Mouse (Mus musculus) midbrain, embryonic 13.5 days (tissue): Measurements from ENCODE around the gene Pigk. TPM values are rescaled to one million over a fixed set of nuclear protein-coding genes. Genes with fewer than 3 reads are reported as not detected.

Source experiments
- ATAC-seq: fragments of 200-750 bp; cut with Nextera tagmentation; 2 replicates; pipeline ENCODE4 v1.8.0; 2017; ENCODE audit warnings: mild to moderate bottlenecking, moderate TSS enrichment, moderate library complexity
- H3K27ac ChIP-seq: fragments of 300-500 bp; sonication (generic); 2 replicates; pipeline ENCODE4 v1.5.1; 2015; ENCODE audit warnings: inconsistent platforms, mild to moderate bottlenecking, moderate library complexity
- H3K27me3 ChIP-seq: fragments of 300-500 bp; sonication (generic); 2 replicates; pipeline ENCODE4 v1.6.1; 2015; ENCODE audit warnings: mild to moderate bottlenecking, inconsistent platforms
- H3K36me3 ChIP-seq: fragments of 300-500 bp; sonication (generic); 2 replicates; pipeline ENCODE4 v1.6.1; 2015; ENCODE audit warnings: mild to moderate bottlenecking, inconsistent platforms
- H3K4me1 ChIP-seq: fragments of 300-500 bp; sonication (generic); replicated peaks from 2 replicates; pipeline ENCODE4 v1.6.1; 2015; ENCODE audit warnings: inconsistent platforms
- H3K4me2 ChIP-seq: fragments of 300-500 bp; sonication (generic); replicated peaks from 2 replicates; pipeline ENCODE4 v1.6.1; 2015; ENCODE audit warnings: moderate library complexity, mild to moderate bottlenecking, inconsistent platforms
- H3K4me3 ChIP-seq: fragments of 300-500 bp; sonication (generic); replicated peaks from 2 replicates; pipeline ENCODE4 v1.5.1; 2015; ENCODE audit warnings: mild to moderate bottlenecking, inconsistent platforms
- H3K9ac ChIP-seq: fragments of 300-500 bp; sonication (generic); replicated peaks from 2 replicates; pipeline ENCODE4 v1.6.1; 2015; ENCODE audit warnings: mild to moderate bottlenecking, inconsistent platforms
- H3K9me3 ChIP-seq: fragments of 300-500 bp; sonication (generic); 2 replicates; pipeline ENCODE4 v1.6.1; 2016; ENCODE audit warnings: mild to moderate bottlenecking, inconsistent platforms
- WGBS: fragments of 180-500 bp; shearing (Covaris S2); methylation state at CpG from one replicate; pipeline ENCODE4 v1.1.7; 2015; 5-methylcytosine and 5-hydroxymethylcytosine counted together
- polyA plus RNA-seq: library from polyadenylated mRNA; unstranded; fragments of >200 nt; fragmentation: Nextera tagmentation; extraction: Ambion mirVana; gene quantifications from 2 replicates; pipeline ENCODE4 v1.2.1, GENCODE M21; 2015

Gene Pigk
- polyA plus RNA-seq, 1 experiment from 2014 or later: 35.9 TPM

GRCm38 (mm10) chr3:152866035-152866965 is 152.4 kb downstream of the Pigk start:
- no peak for ATAC-seq

GRCm38 (mm10) chr3:152867654-152868525 is 154.0 kb downstream of the Pigk start:
- Histone ChIP-seq H3K4me3 (no peak overlapping the region), H3K9me3 (peaks cover 3% of the 10 kb centered on the region; the same call in 1 of the 2 replicates), H3K36me3 (no peaks in the 10 kb centered on the region), H3K9ac (no peak overlapping the region), H3K4me2 (no peak overlapping the region), H3K4me1 (peaks cover 14% of the 10 kb centered on the region), H3K27me3 (no peaks in the 10 kb centered on the region), H3K27ac (no peak overlapping the region)
- WGBS: 73% methylated on average over 12 of the region's 12 CpGs
- no peak for ATAC-seq

More at GRCm38 (mm10) chr3:152866035-152866965, 152.4 kb downstream of the Pigk start:
- Histone ChIP-seq H3K4me1 (no peaks in the 10 kb centered on the region), H3K27me3 (no peaks in the 10 kb centered on the region), H3K4me3 (no peak overlapping the region), H3K9ac (no peak overlapping the region), H3K4me2 (no peak overlapping the region), H3K9me3 (peaks cover 3% of the 10 kb centered on the region; the same call in 1 of the 2 replicates), H3K36me3 (no peaks in the 10 kb centered on the region), H3K27ac (no peak overlapping the region)
- 84% methylated on average over 22 of the region's 22 CpGs for WGBS

- H3K4me1 ChIP-seq: peaks cover 31% of the 10 kb centered on the region
- H3K9ac ChIP-seq: no peak overlapping the region
- H3K4me3 ChIP-seq: no peak overlapping the region
- H3K27me3 ChIP-seq: no peaks in the 10 kb centered on the region
- H3K36me3 ChIP-seq: no peaks in the 10 kb centered on the region
- peak; percentile 74 for ATAC-seq
- H3K9me3 ChIP-seq: no peaks in the 10 kb centered on the region
- peak overlapping the region; percentile 17 for H3K4me2 ChIP-seq
- H3K27ac ChIP-seq: peak overlapping the region; percentile 81
- 39% methylated on average over 12 of the region's 12 CpGs for WGBS
Measured at GRCm38 (mm10) chr3:152872054-152872453, 158.2 kb downstream of the Pigk start.

GRCm38 (mm10) chr3:152872596-152872995 is 158.7 kb downstream of the Pigk start:
- H3K27me3 ChIP-seq: no peaks in the 10 kb centered on the region
- WGBS: 49% methylated on average over 6 of the region's 6 CpGs
- H3K9ac ChIP-seq: no peak overlapping the region
- peaks cover 31% of the 10 kb centered on the region for H3K4me1 ChIP-seq
- no peak overlapping the region for H3K4me3 ChIP-seq
- H3K27ac ChIP-seq: peak overlapping the region; percentile 81
- no peaks in the 10 kb centered on the region for H3K9me3 ChIP-seq
- peak overlapping the region; percentile 17 for H3K4me2 ChIP-seq
- H3K36me3 ChIP-seq: no peaks in the 10 kb centered on the region
- peak; percentile 41 for ATAC-seq

GRCm38 (mm10) chr3:152874431-152875355 is 160.8 kb downstream of the Pigk start:
- no peak overlapping the region for H3K27ac ChIP-seq
- H3K9ac ChIP-seq: no peak overlapping the region
- H3K4me2 ChIP-seq: no peak overlapping the region
- WGBS: 69% methylated on average over 17 of the region's 17 CpGs
- no peaks in the 10 kb centered on the region for H3K36me3 ChIP-seq
- peak; percentile 31; the same call in 1 of the 2 replicates for ATAC-seq
- H3K27me3 ChIP-seq: no peaks in the 10 kb centered on the region
- H3K9me3 ChIP-seq: no peaks in the 10 kb centered on the region
- H3K4me3 ChIP-seq: no peak overlapping the region
- H3K4me1 ChIP-seq: peaks cover 31% of the 10 kb centered on the region

- H3K27ac ChIP-seq: no peak overlapping the region
- H3K36me3 ChIP-seq: no peaks in the 10 kb centered on the region
- no peaks in the 10 kb centered on the region for H3K9me3 ChIP-seq
- no peak overlapping the region for H3K4me2 ChIP-seq
- no peak overlapping the region for H3K4me3 ChIP-seq
- 86% methylated on average over 6 of the region's 6 CpGs for WGBS
- H3K27me3 ChIP-seq: no peaks in the 10 kb centered on the region
- no peak overlapping the region for H3K9ac ChIP-seq
- H3K4me1 ChIP-seq: peaks cover 42% of the 10 kb centered on the region
- ATAC-seq: no peak
Measured at GRCm38 (mm10) chr3:152875723-152876290, 161.9 kb downstream of the Pigk start.

- no peaks in the 10 kb centered on the region for H3K9me3 ChIP-seq
- H3K27me3 ChIP-seq: no peaks in the 10 kb centered on the region
- H3K4me3 ChIP-seq: no peak overlapping the region
- peaks cover 34% of the 10 kb centered on the region for H3K4me1 ChIP-seq
- no peak overlapping the region for H3K27ac ChIP-seq
- H3K9ac ChIP-seq: no peak overlapping the region
- no peak overlapping the region for H3K4me2 ChIP-seq
- peak; percentile 7; the same call in 1 of the 2 replicates for ATAC-seq
- H3K36me3 ChIP-seq: no peaks in the 10 kb centered on the region
- 42% methylated on average over 15 of the region's 15 CpGs for WGBS
Measured at GRCm38 (mm10) chr3:152880121-152880835, 166.4 kb downstream of the Pigk start.

GRCm38 (mm10) chr3:152881706-152882105 is 167.8 kb downstream of the Pigk start:
- peaks cover 34% of the 10 kb centered on the region for H3K4me1 ChIP-seq
- no peak overlapping the region for H3K27ac ChIP-seq
- no peak overlapping the region for H3K4me3 ChIP-seq
- 78% methylated on average over 4 of the region's 4 CpGs for WGBS
- ATAC-seq: no peak
- no peaks in the 10 kb centered on the region for H3K9me3 ChIP-seq
- H3K36me3 ChIP-seq: no peaks in the 10 kb centered on the region
- H3K9ac ChIP-seq: no peak overlapping the region
- H3K4me2 ChIP-seq: no peak overlapping the region
- no peaks in the 10 kb centered on the region for H3K27me3 ChIP-seq

GRCm38 (mm10) chr3:152883556-152883955 is 169.7 kb downstream of the Pigk start:
- no peak overlapping the region for H3K4me2 ChIP-seq
- WGBS: 69% methylated on average over 3 of the region's 3 CpGs
- H3K27me3 ChIP-seq: no peaks in the 10 kb centered on the region

GRCm38 (mm10) chr3:152886749-152887148 is 172.8 kb downstream of the Pigk start:
- Histone ChIP-seq H3K27me3 (no peaks in the 10 kb centered on the region), H3K9ac (no peak overlapping the region), H3K36me3 (no peaks in the 10 kb centered on the region), H3K4me2 (no peak overlapping the region), H3K27ac (no peak overlapping the region), H3K4me1 (peaks cover 17% of the 10 kb centered on the region; the same call in 1 of the 2 replicates), H3K4me3 (no peak overlapping the region), H3K9me3 (no peaks in the 10 kb centered on the region)
- no peak for ATAC-seq

More at GRCm38 (mm10) chr3:152883556-152883955, 169.7 kb downstream of the Pigk start:
- H3K9ac ChIP-seq: no peak overlapping the region
- ATAC-seq: no peak
- H3K36me3 ChIP-seq: no peaks in the 10 kb centered on the region
- H3K9me3 ChIP-seq: no peaks in the 10 kb centered on the region
- no peak overlapping the region for H3K4me3 ChIP-seq
- no peak overlapping the region for H3K27ac ChIP-seq
- H3K4me1 ChIP-seq: peaks cover 34% of the 10 kb centered on the region
